Mouse (Mus musculus): ENCODE results near the gene Uxt. TPM values are rescaled to one million over a fixed set of nuclear protein-coding genes. Genes with fewer than 3 reads are reported as not detected.
A peak's percentile ranks its signal among the peaks of the same experiment; 100 is the strongest.

Uxt gene
- polyA plus RNA-seq (2012; rRNA removed): 24.7 and 32.7 TPM in 2 replicates

DNA sequence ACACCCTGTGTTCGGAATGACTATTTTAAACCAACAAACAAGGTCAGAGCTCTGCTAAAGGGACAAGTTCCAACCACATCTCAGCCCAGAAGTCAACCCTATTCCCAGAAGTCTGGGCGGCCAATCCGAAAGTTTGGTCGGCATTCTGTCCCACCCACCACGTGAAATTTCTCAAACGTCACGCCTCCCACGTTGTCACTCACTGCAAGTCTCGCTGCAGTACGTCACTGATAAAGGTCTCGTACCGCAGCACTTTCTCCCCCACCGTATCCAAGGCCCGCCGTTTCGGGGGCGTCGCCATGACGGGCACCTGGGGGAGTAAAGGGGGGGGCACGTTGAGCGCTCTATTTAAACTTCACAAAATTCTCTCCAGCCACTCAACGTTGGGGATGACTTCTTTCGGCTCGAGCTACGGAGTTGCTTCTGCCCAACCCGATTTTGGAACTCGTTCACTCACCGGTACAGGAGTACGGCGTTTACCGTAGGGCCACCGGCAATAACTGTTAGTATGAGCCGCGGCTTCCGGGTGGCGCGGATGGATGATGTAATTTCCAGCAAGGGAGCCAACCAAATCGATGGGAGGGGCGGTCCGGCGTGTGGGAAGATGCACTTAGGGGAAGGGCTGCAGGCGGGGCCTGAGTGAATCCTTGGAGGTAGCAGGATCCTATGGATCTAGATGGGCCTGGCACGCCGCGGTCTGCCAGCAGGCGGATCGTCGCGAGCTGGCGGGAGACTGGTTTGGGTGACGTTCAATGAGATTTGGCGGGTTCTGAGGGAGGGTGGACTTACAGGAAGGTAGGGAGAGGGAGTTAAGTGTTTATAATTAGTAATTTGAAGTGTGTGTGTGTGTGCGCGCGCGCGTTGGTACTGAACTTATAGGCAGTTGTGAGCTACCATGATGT lies at the start of gene Uxt:
TSS of gene Uxt (minus strand) at position 541 of the 902 bp plus-strand sequence.
- no peaks in the 10 kb centered on the region for H3K36me3 ChIP-seq (ENCODE audit: control insufficient read depth, insufficient read depth, low read length)
- WGBS: under 1% methylated on average over 56 of the region's 57 CpGs
- no peak for TF ChIP-seq POLR2A (IDR thresholded peaks at IDR 0.05; ENCODE audit: low read depth, low read length)
- no peak for TF ChIP-seq CTCF (conservative IDR thresholded peaks at IDR 0.05; ENCODE audit: insufficient read depth, insufficient read length, low read depth, low read length)
- no peaks in the 10 kb centered on the region for H3K4me1 ChIP-seq (ENCODE audit: control insufficient read depth, insufficient read depth, low read length)
- no peaks in the 10 kb centered on the region for H3K27me3 ChIP-seq (replicated peaks; ENCODE audit: control insufficient read depth, insufficient read depth, low read length)
- H3K4me3 ChIP-seq (ENCODE audit: insufficient read depth, low read depth, low read length): peak within 1 kb of the TSS; percentile 98
- DNase-seq: peak; percentile 92
- H3K27ac ChIP-seq (ENCODE audit: insufficient read depth, low read depth, low read length): peak within 1 kb of the TSS; percentile 62

DNA sequence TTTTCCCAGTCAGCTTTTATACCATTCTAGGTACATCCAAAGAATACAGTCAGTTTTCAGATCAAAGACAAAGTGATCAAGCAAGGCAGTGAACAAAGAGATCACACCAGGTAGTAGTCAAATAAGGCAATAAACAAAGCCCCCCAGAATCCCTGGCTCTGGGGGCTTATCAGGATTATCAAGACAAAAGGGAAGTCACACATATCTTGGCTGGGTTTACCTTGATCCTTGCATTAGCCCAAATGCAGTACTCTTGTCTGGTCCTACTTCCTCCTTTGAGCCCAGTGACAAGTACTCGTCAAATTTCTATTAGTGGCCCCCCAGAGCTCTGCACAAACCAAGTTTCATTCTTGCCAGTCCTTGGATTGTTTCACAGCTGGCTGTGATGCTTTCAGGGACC lies 19.1 kb upstream of the Uxt start:
- H3K27me3 ChIP-seq (replicated peaks; ENCODE audit: control insufficient read depth, insufficient read depth, low read length): no peaks in the 10 kb centered on the region
- H3K36me3 ChIP-seq (ENCODE audit: control insufficient read depth, insufficient read depth, low read length): no peaks in the 10 kb centered on the region
- no peak for DNase-seq
- WGBS: 84% methylated on average over 1 of the region's 1 CpGs
- TF ChIP-seq POLR2A (IDR thresholded peaks at IDR 0.05; ENCODE audit: low read depth, low read length) (no peak), CTCF (conservative IDR thresholded peaks at IDR 0.05; ENCODE audit: insufficient read depth, insufficient read length, low read depth, low read length) (no peak)
- no peak overlapping the region for H3K4me3 ChIP-seq (ENCODE audit: insufficient read depth, low read depth, low read length)
- no peak overlapping the region for H3K27ac ChIP-seq (ENCODE audit: insufficient read depth, low read depth, low read length)
- H3K4me1 ChIP-seq (ENCODE audit: control insufficient read depth, insufficient read depth, low read length): no peaks in the 10 kb centered on the region

DNA sequence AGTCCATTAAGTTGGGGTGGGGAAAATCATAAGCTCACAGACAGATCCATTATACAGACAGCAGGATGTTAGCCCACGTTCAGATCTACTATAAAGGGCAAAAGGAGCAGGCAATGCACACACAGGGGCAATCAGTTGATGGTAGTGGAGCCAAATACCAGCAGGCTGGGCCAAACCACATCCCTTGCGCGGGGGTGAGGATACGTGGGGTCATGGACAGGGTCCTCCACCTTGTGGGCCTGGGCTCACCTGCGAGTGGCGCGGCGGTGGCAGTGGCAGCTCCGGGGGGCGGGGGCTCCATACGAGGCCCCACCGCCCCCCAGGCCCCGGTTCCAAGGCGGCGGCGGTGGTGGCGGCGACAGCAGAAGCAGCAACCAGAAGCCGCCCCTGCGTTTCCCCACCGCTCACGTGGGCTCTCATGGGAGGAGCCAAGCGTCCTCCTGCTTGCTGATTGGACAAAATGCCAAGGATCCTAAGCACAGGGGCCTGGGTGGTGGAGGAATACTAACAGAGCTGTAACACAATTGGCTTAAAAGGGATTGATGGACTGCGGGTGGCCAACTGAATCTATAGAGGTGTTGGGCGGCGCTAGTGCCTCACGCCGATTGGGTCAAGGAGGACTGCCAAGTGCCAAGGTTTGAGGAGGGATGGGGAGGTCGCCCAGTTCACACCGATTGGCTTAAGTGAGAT lies 11.5 kb downstream of the Uxt start, which contains the start of gene Elk1:
TSS of gene Elk1 (minus strand) at position 418 of the 690 bp plus-strand sequence.
- Histone ChIP-seq H3K4me1 (ENCODE audit: control insufficient read depth, insufficient read depth, low read length) (no peaks in the 10 kb centered on the region), H3K4me3 (ENCODE audit: insufficient read depth, low read depth, low read length) (peak within 1 kb of the TSS; percentile 69), H3K27me3 (replicated peaks; ENCODE audit: control insufficient read depth, insufficient read depth, low read length) (no peaks in the 10 kb centered on the region), H3K27ac (ENCODE audit: insufficient read depth, low read depth, low read length) (peak within 1 kb of the TSS; percentile 34), H3K36me3 (ENCODE audit: control insufficient read depth, insufficient read depth, low read length) (no peaks in the 10 kb centered on the region)
- WGBS: under 1% methylated on average over 20 of the region's 30 CpGs
- peak; percentile 92 for DNase-seq
- TF ChIP-seq CTCF (conservative IDR thresholded peaks at IDR 0.05; ENCODE audit: insufficient read depth, insufficient read length, low read depth, low read length) (no peak), POLR2A (IDR thresholded peaks at IDR 0.05; ENCODE audit: low read depth, low read length) (no peak)

DNA sequence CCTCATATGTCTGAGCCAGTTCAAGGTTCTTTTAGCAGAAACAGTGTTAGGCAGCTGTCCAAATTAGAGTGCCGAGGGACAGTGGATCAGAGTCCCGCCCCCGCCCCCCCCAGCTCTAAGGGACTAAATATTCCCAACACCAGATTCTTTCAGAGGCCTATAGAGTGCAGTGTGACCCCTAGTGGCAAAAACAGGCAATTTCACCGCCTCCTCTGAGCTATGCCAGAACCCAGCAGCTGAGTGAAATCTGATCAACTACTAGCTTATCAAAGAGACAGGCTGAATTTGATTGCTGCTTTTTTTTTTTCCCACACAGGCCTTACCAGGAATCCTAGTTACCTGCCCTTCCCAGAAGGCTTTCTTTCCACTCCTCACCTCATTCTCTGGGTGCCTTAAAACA lies 15.8 kb downstream of the Uxt start:
- no peak overlapping the region for H3K27ac ChIP-seq (ENCODE audit: insufficient read depth, low read depth, low read length)
- 0% methylated on average over 4 of the region's 4 CpGs for WGBS
- H3K36me3 ChIP-seq (ENCODE audit: control insufficient read depth, insufficient read depth, low read length): no peaks in the 10 kb centered on the region
- DNase-seq: peak; percentile 51
- H3K27me3 ChIP-seq (replicated peaks; ENCODE audit: control insufficient read depth, insufficient read depth, low read length): no peaks in the 10 kb centered on the region
- no peaks in the 10 kb centered on the region for H3K4me1 ChIP-seq (ENCODE audit: control insufficient read depth, insufficient read depth, low read length)
- no peak overlapping the region for H3K4me3 ChIP-seq (ENCODE audit: insufficient read depth, low read depth, low read length)
- TF ChIP-seq CTCF (conservative IDR thresholded peaks at IDR 0.05; ENCODE audit: insufficient read depth, insufficient read length, low read depth, low read length) (peak; percentile 53), POLR2A (IDR thresholded peaks at IDR 0.05; ENCODE audit: low read depth, low read length) (no peak)

DNA sequence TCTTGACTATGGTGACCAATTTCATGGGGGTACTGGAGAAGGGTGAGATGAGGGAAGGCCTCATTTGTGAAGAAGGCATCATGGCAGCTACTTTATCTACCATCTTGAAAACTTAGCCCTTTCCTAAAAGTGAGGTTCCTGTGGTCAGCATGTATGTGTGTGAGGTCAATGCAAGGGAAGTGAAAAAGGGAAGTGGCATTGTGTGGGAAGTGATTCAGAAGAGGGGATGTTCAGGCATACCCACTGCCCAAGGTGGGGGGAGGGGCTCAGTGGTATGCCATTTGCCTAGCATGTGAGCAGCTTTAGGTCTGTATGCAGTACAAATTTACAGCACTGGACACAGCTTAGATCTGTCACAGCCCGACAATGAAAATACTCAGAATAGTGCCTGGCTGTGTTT lies 29.9 kb downstream of the Uxt start:
- Histone ChIP-seq H3K27ac (ENCODE audit: insufficient read depth, low read depth, low read length) (no peak overlapping the region), H3K36me3 (ENCODE audit: control insufficient read depth, insufficient read depth, low read length) (no peaks in the 10 kb centered on the region)
- WGBS: 88% methylated on average over 1 of the region's 1 CpGs

DNA sequence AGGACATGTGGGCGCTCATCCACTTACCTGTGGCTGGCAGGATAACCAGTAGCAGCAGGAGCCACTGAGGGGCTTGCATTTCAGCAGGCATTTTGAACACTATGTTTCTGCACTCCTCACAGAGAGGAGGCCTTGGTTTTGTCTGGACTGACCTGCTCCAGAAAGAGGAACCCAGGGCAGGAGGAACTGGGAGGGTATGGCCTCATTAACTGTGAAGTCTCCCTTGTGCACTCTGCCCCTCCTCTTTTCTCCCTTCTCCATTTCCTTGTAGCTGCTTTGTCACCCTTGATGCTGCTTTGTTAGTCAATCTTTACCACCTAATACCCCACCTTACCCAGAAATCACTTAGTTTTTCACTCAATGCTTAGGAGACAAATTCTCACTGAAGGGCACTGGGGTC lies 30.5 kb downstream of the Uxt start, which contains the start of gene Cfp:
TSS of gene Cfp (minus strand) at position 192 of the 400 bp plus-strand sequence.
- H3K27ac ChIP-seq (ENCODE audit: insufficient read depth, low read depth, low read length): no peak within 1 kb of the TSS
- no peak for TF ChIP-seq CTCF (conservative IDR thresholded peaks at IDR 0.05; ENCODE audit: insufficient read depth, insufficient read length, low read depth, low read length)
- no peak for TF ChIP-seq POLR2A (IDR thresholded peaks at IDR 0.05; ENCODE audit: low read depth, low read length)
- H3K4me3 ChIP-seq (ENCODE audit: insufficient read depth, low read depth, low read length): no peak within 1 kb of the TSS
- H3K27me3 ChIP-seq (replicated peaks; ENCODE audit: control insufficient read depth, insufficient read depth, low read length): no peaks in the 10 kb centered on the region
- DNase-seq: no peak
- H3K36me3 ChIP-seq (ENCODE audit: control insufficient read depth, insufficient read depth, low read length): no peaks in the 10 kb centered on the region
- WGBS: 100% methylated on average over 1 of the region's 1 CpGs
- no peaks in the 10 kb centered on the region for H3K4me1 ChIP-seq (ENCODE audit: control insufficient read depth, insufficient read depth, low read length)

More for the DNA sequence above, 29.9 kb downstream of the Uxt start:
- Histone ChIP-seq H3K4me3 (ENCODE audit: insufficient read depth, low read depth, low read length) (no peak overlapping the region), H3K4me1 (ENCODE audit: control insufficient read depth, insufficient read depth, low read length) (no peaks in the 10 kb centered on the region), H3K27me3 (replicated peaks; ENCODE audit: control insufficient read depth, insufficient read depth, low read length) (no peaks in the 10 kb centered on the region)
- peak; percentile 10 for DNase-seq
- TF ChIP-seq POLR2A (IDR thresholded peaks at IDR 0.05; ENCODE audit: low read depth, low read length) (no peak), CTCF (conservative IDR thresholded peaks at IDR 0.05; ENCODE audit: insufficient read depth, insufficient read length, low read depth, low read length) (no peak)

DNA sequence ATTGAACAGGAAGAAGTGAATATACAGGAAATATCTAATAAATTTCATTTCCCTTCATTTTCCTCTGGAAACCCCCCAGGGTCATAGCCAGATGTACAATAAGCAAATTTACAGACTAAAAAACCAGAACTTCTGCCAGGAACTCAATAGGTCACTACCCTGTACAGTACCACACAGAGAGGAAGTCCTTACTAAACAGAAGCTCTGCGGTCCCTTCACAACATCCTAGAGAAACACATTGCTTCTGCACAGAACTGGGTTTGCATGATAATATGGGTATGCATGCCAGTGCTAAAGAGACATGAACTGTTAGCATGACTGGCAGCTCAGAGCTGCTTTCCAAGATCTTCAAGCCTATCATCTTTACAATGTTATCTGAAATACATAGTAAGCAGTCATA lies 32.0 kb downstream of the Uxt start:
- DNase-seq: no peak
- no peaks in the 10 kb centered on the region for H3K36me3 ChIP-seq (ENCODE audit: control insufficient read depth, insufficient read depth, low read length)
- H3K4me3 ChIP-seq (ENCODE audit: insufficient read depth, low read depth, low read length): no peak overlapping the region
- 77% methylated on average over 1 of the region's 1 CpGs for whole genome bisulfite sequencing
- no peaks in the 10 kb centered on the region for H3K4me1 ChIP-seq (ENCODE audit: control insufficient read depth, insufficient read depth, low read length)
- H3K27ac ChIP-seq (ENCODE audit: insufficient read depth, low read depth, low read length): no peak overlapping the region
- no peaks in the 10 kb centered on the region for H3K27me3 ChIP-seq (replicated peaks; ENCODE audit: control insufficient read depth, insufficient read depth, low read length)
- TF ChIP-seq CTCF (conservative IDR thresholded peaks at IDR 0.05; ENCODE audit: insufficient read depth, insufficient read length, low read depth, low read length) (no peak), POLR2A (IDR thresholded peaks at IDR 0.05; ENCODE audit: low read depth, low read length) (no peak)
